Mouse (Mus musculus) liver, embryonic 14.5 days (tissue): ENCODE results near the gene Rcn1.

Source experiments
- CTCF ChIP-seq: IDR thresholded peaks from 2 replicates; pipeline ENCODE4 v1.5.1; 2016; ENCODE audit warnings: antibody characterized with exemption, low read depth, control low read depth
- EP300 ChIP-seq: IDR thresholded peaks from 2 replicates; pipeline ENCODE4 v1.6.1; 2016; ENCODE audit warnings: antibody characterized with exemption, low read depth

DNA sequence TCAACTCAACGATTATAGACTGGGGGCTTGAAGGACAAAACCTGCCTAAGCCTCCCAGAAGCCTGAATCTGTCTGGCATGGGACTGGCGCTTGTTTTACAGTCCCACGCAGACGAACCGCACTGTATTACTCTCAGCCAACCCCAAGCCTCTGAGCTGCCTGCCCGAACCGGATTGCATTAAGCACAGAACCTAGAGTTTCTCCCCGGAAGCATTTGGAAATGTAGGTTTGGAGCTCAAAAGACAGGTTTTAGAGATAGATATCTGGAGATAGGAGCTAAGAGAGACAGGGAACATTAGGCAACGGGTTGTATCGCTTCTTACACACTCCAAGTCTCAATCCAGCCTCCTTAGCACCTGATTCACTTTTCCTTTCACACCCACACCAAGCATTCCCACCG lies 25.5 kb downstream of the Rcn1 start:
- TF ChIP-seq CTCF, result no peak
- no peak for TF ChIP-seq EP300
